Mouse (Mus musculus): ENCODE results near the gene Efcc1. TPM values are rescaled to one million over a fixed set of nuclear protein-coding genes. Genes with fewer than 3 reads are reported as not detected.

Efcc1 gene
- total RNA-seq, 2 experiments from 2014 or later: 1.2 to 1.4 TPM

- intact Hi-C loops (cut with DNase I): no loop called here
- DNase-seq: no peak
These were observed 65.7 kb downstream of the Efcc1 start for GRCm38 (mm10) chr6:87796251-87796880.

GRCm38 (mm10) chr6:87797321-87797720 lies 66.7 kb downstream of the Efcc1 start:
- no peak for DNase-seq
- intact Hi-C loops (cut with DNase I): no loop called here

DNA sequence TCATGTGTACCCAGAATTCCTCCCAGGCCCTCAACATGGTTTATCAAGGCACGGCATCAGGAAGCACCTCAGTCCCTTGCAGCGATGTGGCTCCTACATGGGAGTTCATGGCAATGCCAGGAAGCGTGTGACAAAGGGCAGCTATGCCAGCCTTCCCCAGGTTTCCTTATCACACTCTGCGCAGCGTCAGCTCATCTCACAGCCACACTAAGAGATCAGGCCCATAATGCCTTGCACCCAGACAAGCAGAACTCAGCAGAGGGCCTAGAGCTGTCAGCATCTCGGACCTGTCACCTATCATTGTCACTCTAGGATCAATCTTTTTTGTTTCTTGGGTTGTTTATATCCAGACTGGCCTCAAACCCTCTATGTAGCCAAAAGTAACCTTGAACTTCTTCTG lies 68.9 kb downstream of the Efcc1 start:
- DNase-seq: no peak
- intact Hi-C loops (cut with DNase I): no loop called here

DNA sequence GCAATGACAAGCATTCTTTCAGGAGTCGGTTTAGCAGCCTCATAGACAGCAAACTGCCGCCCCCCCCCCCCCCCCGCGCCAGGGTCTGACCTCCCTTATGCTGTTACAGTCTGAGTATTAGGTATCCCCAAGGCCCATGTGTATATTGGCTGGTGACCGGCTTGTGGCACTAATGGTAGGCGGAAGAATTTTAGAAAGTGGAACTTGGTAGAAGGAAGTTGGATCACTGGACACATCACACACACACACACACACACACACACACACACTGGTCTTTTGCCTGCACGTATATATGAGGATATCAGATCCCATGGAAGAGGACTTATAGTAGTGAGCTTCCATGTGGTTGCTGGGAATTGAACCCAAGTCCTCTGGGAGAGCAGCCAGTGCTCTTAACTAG lies 71.8 kb downstream of the Efcc1 start:
- intact Hi-C loops (cut with DNase I): no loop called here
- no peak for DNase-seq

GRCm38 (mm10) chr6:87804036-87804435 lies 73.4 kb downstream of the Efcc1 start:
- no peak for DNase-seq
- intact Hi-C loops (cut with DNase I): no loop called here

DNA sequence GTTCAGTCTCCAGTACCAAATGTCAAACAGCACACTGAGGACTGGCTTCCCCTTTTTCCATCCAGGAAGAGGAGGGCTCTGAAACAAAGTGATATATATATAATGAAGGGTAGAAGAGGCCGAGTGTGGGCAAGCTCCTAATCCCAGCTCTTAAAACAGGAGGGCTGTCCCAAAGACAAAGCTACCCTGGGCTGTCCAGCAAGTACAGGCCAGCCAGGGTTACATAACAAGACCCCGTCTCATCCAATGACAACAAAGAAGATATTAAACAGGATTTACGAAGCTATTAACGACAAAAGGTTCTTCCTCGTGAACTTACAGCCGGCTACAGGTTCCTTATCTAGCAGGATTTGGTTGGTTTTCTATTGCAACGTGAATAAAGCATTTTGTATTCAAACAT lies 74.2 kb downstream of the Efcc1 start:
- no peak for DNase-seq
- intact Hi-C loops (cut with DNase I): no loop called here

DNA sequence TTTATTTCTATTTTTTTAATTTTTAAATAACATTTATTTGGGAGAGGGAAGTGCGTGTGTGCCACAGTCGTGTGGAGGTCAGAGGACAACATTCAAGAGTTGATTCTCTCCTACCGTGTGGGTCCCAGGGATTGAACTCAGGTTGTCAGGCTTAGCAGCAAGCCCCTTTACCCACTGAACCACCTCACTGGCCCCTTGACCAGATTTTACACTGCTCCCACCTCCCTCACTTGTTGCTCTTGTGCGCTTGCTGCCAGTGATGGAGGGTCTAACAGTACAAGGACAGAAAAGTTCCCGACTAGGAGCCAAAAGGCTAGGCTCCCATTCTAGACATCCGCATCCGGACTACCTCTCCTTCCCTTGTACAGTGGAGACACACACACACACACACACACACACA lies 74.8 kb downstream of the Efcc1 start:
- intact Hi-C loops (cut with DNase I): no loop called here
- DNase-seq: no peak

Other genes with a start within 250 kb of the Efcc1 start
- gene Arhgap25, start 197.6 kb upstream of the Efcc1 start, total RNA-seq (2021): 1 to 10 TPM; 3.0 to 3.7 TPM
- gene Prokr1, start 140.1 kb upstream of the Efcc1 start, total RNA-seq (2021): under 1 TPM; 0.43 to 0.50 TPM
- 1 to 10 TPM; 2.3 to 3.4 TPM for gene Aplf, start 58.7 kb upstream of the Efcc1 start, total RNA-seq (2021)
- gene Gp9, start 47.2 kb downstream of the Efcc1 start, total RNA-seq (2021): 1 to 10 TPM in 1 of 2 experiments, under 1 TPM in 1; 0.94 to 1.1 TPM
- 10 to 100 TPM; 10.7 to 11.1 TPM for gene Rab43, start 81.3 kb downstream of the Efcc1 start, total RNA-seq (2021)
- 1 to 10 TPM in 1 of 2 experiments, under 1 TPM in 1; 0.79 to 2.0 TPM for gene Gm45140, start 104.9 kb downstream of the Efcc1 start, total RNA-seq (2021)
- gene Isy1, start 107.9 kb downstream of the Efcc1 start, total RNA-seq (2021): 10 to 100 TPM; 18.7 to 18.9 TPM
- gene Cnbp, start 120.2 kb downstream of the Efcc1 start, total RNA-seq (2021): 100 to 1,000 TPM; 303 to 349 TPM
- gene Copg1, start 156.9 kb downstream of the Efcc1 start, total RNA-seq (2021): 10 to 100 TPM; 41.6 to 42.2 TPM
- 1 to 10 TPM; 9.5 to 9.9 TPM for gene Hmces, start 183.1 kb downstream of the Efcc1 start, total RNA-seq (2021)

All from heart, postnatal 36 days (tissue).